Mouse (Mus musculus): ENCODE measurements around the gene Ofcc1. TPM values are rescaled to one million over a fixed set of nuclear protein-coding genes. Genes with fewer than 3 reads are reported as not detected.

Gene Ofcc1
- not detected in 2 replicates for polyA plus RNA-seq (2012)

DNA sequence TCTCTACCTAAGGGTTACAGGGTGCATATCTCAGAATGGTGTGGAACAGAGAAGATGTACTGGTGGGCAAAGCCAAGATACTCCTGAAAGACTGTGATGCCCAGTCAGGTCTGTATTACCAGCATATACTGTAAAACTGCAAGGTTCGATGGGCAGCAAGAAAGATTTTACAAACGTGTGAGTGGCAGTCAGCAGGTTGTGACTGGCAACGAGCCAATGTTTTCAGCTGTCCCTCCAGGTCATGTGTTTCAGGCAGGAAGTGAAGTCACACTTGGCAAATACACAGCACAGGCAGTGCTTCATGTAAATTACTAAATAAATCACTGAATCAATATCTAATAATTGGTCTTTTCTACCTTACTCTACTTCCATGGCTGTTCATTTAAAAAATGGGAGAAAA, at the start of gene Ofcc1:
TSS of gene Ofcc1 (minus strand) at position 163 of the 400 bp plus-strand sequence.

